Mouse (Mus musculus): ENCODE measurements around the gene Tsnaxip1. TPM values are rescaled to one million over a fixed set of nuclear protein-coding genes. Genes with fewer than 3 reads are reported as not detected.

The Tsnaxip1 gene
- total RNA-seq (2014; rRNA removed) (0.14 and 0.16 TPM in 2 replicates), polyA plus RNA-seq (2015; fragmentation: Nextera tagmentation; extraction: Ambion mirVana) (0.62 and 0.88 TPM in 2 replicates)

- H3K4me1 ChIP-seq (ENCODE audit: insufficient read depth, low read length), result peaks cover 10% of the 10 kb centered on the region
- H3K4me2 ChIP-seq (ENCODE audit: low read depth, low read length, poor library complexity, severe bottlenecking), result peak within 1 kb of the TSS; percentile 96
- peak within 1 kb of the TSS; percentile 98 for H3K4me3 ChIP-seq (ENCODE audit: low read depth, low read length)
- ATAC-seq (ENCODE audit: low FRiP score) (peak; percentile 98), DNase-seq (ENCODE audit: low spot score) (peak; percentile 100)
- H3K9ac ChIP-seq (replicated peaks; ENCODE audit: low read length, poor library complexity, severe bottlenecking), result peak within 1 kb of the TSS; percentile 91
- H3K27me3 ChIP-seq (ENCODE audit: insufficient read depth, low read length), result no peaks in the 10 kb centered on the region
- H3K9me3 ChIP-seq (ENCODE audit: low read length), result no peaks in the 10 kb centered on the region
- under 1% methylated on average over 52 of the region's 52 CpGs for WGBS
- H3K36me3 ChIP-seq (ENCODE audit: insufficient read depth, low read length), result 0 out of 2 replicates have a peak, but pooled peaks cover 3% of the 10 kb centered on the region
- TF ChIP-seq CTCF (IDR thresholded peaks at IDR 0.05), result no peak
- H3K27ac ChIP-seq (ENCODE audit: low read depth, low read length), result peak within 1 kb of the TSS; percentile 78
These were observed at the start of gene Tsnaxip1, which contains the start of gene Ranbp10 for GRCm38 (mm10) chr8:105826861-105827848. TSS of gene Tsnaxip1 (plus strand) at chr8:105827731. TSS of gene Ranbp10 (minus strand) at chr8:105827350.

- no peak for TF ChIP-seq CTCF (IDR thresholded peaks at IDR 0.05)
- Histone ChIP-seq H3K9ac (replicated peaks; ENCODE audit: low read length, poor library complexity, severe bottlenecking) (no peak overlapping the region), H3K27me3 (ENCODE audit: insufficient read depth, low read length) (no peaks in the 10 kb centered on the region), H3K4me2 (ENCODE audit: low read depth, low read length, poor library complexity, severe bottlenecking) (no peak overlapping the region), H3K4me3 (ENCODE audit: low read depth, low read length) (no peak overlapping the region), H3K4me1 (ENCODE audit: insufficient read depth, low read length) (no peaks in the 10 kb centered on the region), H3K27ac (ENCODE audit: low read depth, low read length) (no peak overlapping the region), H3K36me3 (ENCODE audit: insufficient read depth, low read length) (peaks cover 50% of the 10 kb centered on the region), H3K9me3 (ENCODE audit: low read length) (no peaks in the 10 kb centered on the region)
- 91% methylated on average over 2 of the region's 2 CpGs for WGBS
- ATAC-seq (ENCODE audit: low FRiP score) (no peak), DNase-seq (ENCODE audit: low spot score) (no peak)
These were observed 49.7 kb upstream of the Tsnaxip1 start for GRCm38 (mm10) chr8:105777833-105778232.

GRCm38 (mm10) chr8:105780298-105780697 lies 47.2 kb upstream of the Tsnaxip1 start:
- DNase-seq (ENCODE audit: low spot score) (no peak), ATAC-seq (ENCODE audit: low FRiP score) (no peak)
- H3K27me3 ChIP-seq (ENCODE audit: insufficient read depth, low read length), result no peaks in the 10 kb centered on the region
- H3K4me1 ChIP-seq (ENCODE audit: insufficient read depth, low read length), result no peaks in the 10 kb centered on the region
- no peak overlapping the region for H3K4me3 ChIP-seq (ENCODE audit: low read depth, low read length)
- H3K9ac ChIP-seq (replicated peaks; ENCODE audit: low read length, poor library complexity, severe bottlenecking), result no peak overlapping the region
- no peaks in the 10 kb centered on the region for H3K9me3 ChIP-seq (ENCODE audit: low read length)
- no peak overlapping the region for H3K27ac ChIP-seq (ENCODE audit: low read depth, low read length)
- TF ChIP-seq CTCF (IDR thresholded peaks at IDR 0.05), result no peak
- no peak overlapping the region for H3K4me2 ChIP-seq (ENCODE audit: low read depth, low read length, poor library complexity, severe bottlenecking)
- WGBS, result 96% methylated on average over 5 of the region's 5 CpGs
- peaks cover 29% of the 10 kb centered on the region for H3K36me3 ChIP-seq (ENCODE audit: insufficient read depth, low read length)

- Histone ChIP-seq H3K27me3 (ENCODE audit: insufficient read depth, low read length) (no peaks in the 10 kb centered on the region), H3K4me2 (ENCODE audit: low read depth, low read length, poor library complexity, severe bottlenecking) (no peak overlapping the region), H3K27ac (ENCODE audit: low read depth, low read length) (no peak overlapping the region), H3K4me3 (ENCODE audit: low read depth, low read length) (no peak overlapping the region), H3K9me3 (ENCODE audit: low read length) (no peaks in the 10 kb centered on the region), H3K9ac (replicated peaks; ENCODE audit: low read length, poor library complexity, severe bottlenecking) (no peak overlapping the region), H3K36me3 (ENCODE audit: insufficient read depth, low read length) (peaks cover 11% of the 10 kb centered on the region; the same call in 1 of the 2 replicates), H3K4me1 (ENCODE audit: insufficient read depth, low read length) (no peaks in the 10 kb centered on the region)
- peak; percentile 74 for TF ChIP-seq CTCF (IDR thresholded peaks at IDR 0.05)
- ATAC-seq (ENCODE audit: low FRiP score), result no peak
- DNase-seq (ENCODE audit: low spot score), result peak; percentile 24
- WGBS, result 98% methylated on average over 2 of the region's 2 CpGs
These were observed 39.3 kb upstream of the Tsnaxip1 start for GRCm38 (mm10) chr8:105788241-105788640.

- TF ChIP-seq CTCF (IDR thresholded peaks at IDR 0.05), result no peak
- H3K36me3 ChIP-seq (ENCODE audit: insufficient read depth, low read length), result peaks cover 11% of the 10 kb centered on the region; the same call in 1 of the 2 replicates
- no peaks in the 10 kb centered on the region for H3K9me3 ChIP-seq (ENCODE audit: low read length)
- ATAC-seq (ENCODE audit: low FRiP score), result no peak
- H3K9ac ChIP-seq (replicated peaks; ENCODE audit: low read length, poor library complexity, severe bottlenecking), result no peak overlapping the region
- H3K4me1 ChIP-seq (ENCODE audit: insufficient read depth, low read length), result no peaks in the 10 kb centered on the region
- no peak overlapping the region for H3K27ac ChIP-seq (ENCODE audit: low read depth, low read length)
- WGBS, result 68% methylated on average over 4 of the region's 4 CpGs
- H3K4me2 ChIP-seq (ENCODE audit: low read depth, low read length, poor library complexity, severe bottlenecking), result no peak overlapping the region
- no peak overlapping the region for H3K4me3 ChIP-seq (ENCODE audit: low read depth, low read length)
- no peak for DNase-seq (ENCODE audit: low spot score)
- no peaks in the 10 kb centered on the region for H3K27me3 ChIP-seq (ENCODE audit: insufficient read depth, low read length)
These were observed 38.6 kb upstream of the Tsnaxip1 start for GRCm38 (mm10) chr8:105788927-105789326.

GRCm38 (mm10) chr8:105789626-105790025 lies 37.9 kb upstream of the Tsnaxip1 start:
- H3K36me3 ChIP-seq (ENCODE audit: insufficient read depth, low read length), result peaks cover 11% of the 10 kb centered on the region; the same call in 1 of the 2 replicates
- H3K9me3 ChIP-seq (ENCODE audit: low read length), result no peaks in the 10 kb centered on the region
- no peaks in the 10 kb centered on the region for H3K27me3 ChIP-seq (ENCODE audit: insufficient read depth, low read length)
- no peak for TF ChIP-seq CTCF (IDR thresholded peaks at IDR 0.05)
- no peak overlapping the region for H3K27ac ChIP-seq (ENCODE audit: low read depth, low read length)
- H3K4me2 ChIP-seq (ENCODE audit: low read depth, low read length, poor library complexity, severe bottlenecking), result no peak overlapping the region
- H3K4me1 ChIP-seq (ENCODE audit: insufficient read depth, low read length), result no peaks in the 10 kb centered on the region
- no peak for ATAC-seq (ENCODE audit: low FRiP score)
- DNase-seq (ENCODE audit: low spot score), result no peak
- H3K9ac ChIP-seq (replicated peaks; ENCODE audit: low read length, poor library complexity, severe bottlenecking), result no peak overlapping the region
- no peak overlapping the region for H3K4me3 ChIP-seq (ENCODE audit: low read depth, low read length)
